ENCODE assay signal across 23 mouse cellular contexts in the genomic region with DNA sequence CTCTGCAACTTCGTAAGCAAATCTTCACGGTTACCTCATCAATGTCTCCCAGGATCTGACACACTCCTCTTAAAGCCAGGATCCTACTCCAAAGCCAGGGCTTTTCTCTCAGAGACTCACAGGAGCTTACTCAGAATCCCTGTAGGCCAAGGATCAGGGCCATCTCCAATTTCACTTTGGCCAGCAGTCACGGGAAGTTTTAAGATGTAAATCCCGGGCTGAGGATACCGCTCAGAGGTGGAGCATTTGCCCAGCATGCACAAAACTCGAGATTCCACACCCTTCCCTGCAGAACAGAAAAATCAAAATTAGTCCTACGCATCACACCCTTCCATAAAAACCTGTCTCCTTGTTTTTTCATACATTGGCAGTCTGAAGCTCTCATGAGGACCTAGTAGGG.
A peak's percentile ranks its signal among the peaks of the same experiment; 100 is the strongest.
DNase-seq lines count a peak whose midpoint lies in the region; TF ChIP-seq lines count a peak whose summit lies in the region.
"Had no signal": no experiment of that assay in that cellular context is flagged by ENCODE, and none has a peak within 500 bp of the region (broad histone marks: within the 10 kb centered on the region; RNA-seq: fewer than 3 reads in every experiment).

No protein-coding gene starts in this region.

- peak overlapping the region; percentile 89 for H3K27ac ChIP-seq in kidney, adult 2 months (ENCODE audit: insufficient read depth, low read depth, low read length)
- no peak overlapping the region for H3K27ac ChIP-seq in hindbrain, embryonic 10.5 days
- H3K27ac ChIP-seq: embryonic facial prominence, embryonic 12.5 days; forebrain, embryonic 12.5 days; forebrain, embryonic 15.5 days; heart, adult 2 months; hindbrain, embryonic 13.5 days; intestine, embryonic 15.5 days had no signal

- no peaks in the 10 kb centered on the region for H3K9me3 ChIP-seq in hindbrain, embryonic 10.5 days
- H3K9me3 ChIP-seq: embryonic facial prominence, embryonic 12.5 days; forebrain, embryonic 12.5 days; forebrain, embryonic 15.5 days; hindbrain, embryonic 13.5 days; intestine, embryonic 15.5 days had no signal

- no peak for TF ChIP-seq CTCF in kidney, adult 2 months (conservative IDR thresholded peaks at IDR 0.05; ENCODE audit: insufficient read depth, insufficient read length, low read depth, low read length)

- H3K36me3 ChIP-seq in kidney, adult 2 months (ENCODE audit: control insufficient read depth, insufficient read depth, low read length) = no peaks in the 10 kb centered on the region
- no peaks in the 10 kb centered on the region for H3K36me3 ChIP-seq in hindbrain, embryonic 10.5 days
- H3K36me3 ChIP-seq: embryonic facial prominence, embryonic 12.5 days; forebrain, embryonic 12.5 days; forebrain, embryonic 15.5 days; hindbrain, embryonic 13.5 days; intestine, embryonic 15.5 days had no signal

- H3K4me1 ChIP-seq in kidney, adult 2 months (ENCODE audit: control insufficient read depth, insufficient read depth, low read length) = peaks cover 2% of the 10 kb centered on the region; the same call in 1 of the 2 replicates
- peaks cover 11% of the 10 kb centered on the region for H3K4me1 ChIP-seq in hindbrain, embryonic 10.5 days (replicated peaks)
- H3K4me1 ChIP-seq: embryonic facial prominence, embryonic 12.5 days; forebrain, embryonic 12.5 days; forebrain, embryonic 15.5 days; intestine, embryonic 15.5 days had no signal

- no peak overlapping the region for H3K4me3 ChIP-seq in kidney, adult 2 months (ENCODE audit: insufficient read depth, low read depth, low read length)
- H3K4me3 ChIP-seq in hindbrain, embryonic 10.5 days = no peak overlapping the region
- H3K4me3 ChIP-seq: embryonic facial prominence, embryonic 12.5 days; erythroblast, embryonic 14.5 days; forebrain, embryonic 12.5 days; forebrain, embryonic 15.5 days; heart, adult 2 months; hindbrain, embryonic 13.5 days; intestine, embryonic 15.5 days had no signal

- no peaks in the 10 kb centered on the region for H3K27me3 ChIP-seq in kidney, adult 2 months (replicated peaks; ENCODE audit: control insufficient read depth, insufficient read depth, low read length)
- H3K27me3 ChIP-seq in hindbrain, embryonic 10.5 days (ENCODE audit: insufficient read depth, poor library complexity, severe bottlenecking) = 0 out of 2 replicates have a peak, but pooled peaks cover 7% of the 10 kb centered on the region
- H3K27me3 ChIP-seq: embryonic facial prominence, embryonic 12.5 days; forebrain, embryonic 12.5 days; forebrain, embryonic 15.5 days; intestine, embryonic 15.5 days; Patski had no signal

- TF ChIP-seq POLR2A in kidney, adult 2 months (IDR thresholded peaks at IDR 0.05; ENCODE audit: low read depth, low read length) = no peak

- 59% methylated on average over 7 of the region's 7 CpGs for WGBS in kidney, adult 2 months
- 43% methylated on average over 7 of the region's 7 CpGs for WGBS in hindbrain, embryonic 10.5 days

- DNase-seq in kidney, adult 2 months = no peak
- DNase-seq in kidney, adult 8-10 months = no peak
- DNase-seq in 3T3-L1 (ENCODE audit: low read depth, low spot score) (peak; percentile 33), NIH3T3 (ENCODE audit: low read depth) (peak; percentile 22), adipocyte (ENCODE audit: low spot score) (peak; percentile 16)
- DNase-seq in urinary bladder, postnatal 14 days (ENCODE audit: low spot score) = no peak
- no peak for DNase-seq in hindbrain, embryonic 10.5 days (ENCODE audit: low spot score)
- DNase-seq: adrenal gland, adult 2 months; adrenal gland, postnatal 14 days; cerebellum, adult 11 months; cerebellum, adult 8-10 months; cerebellum, postnatal 10 days; cerebellum, postnatal 36 days; embryo, embryonic 11 days; gastrocnemius, postnatal 25 days; heart, adult 2 months had no signal

Comparison
In these comparisons a context has a peak if more than half of its experiments do, and no peak if none do; other contexts are left out.
1. DNase-seq: peak in 3T3-L1 (single experiment), NIH3T3 (single experiment) and adipocyte (single experiment); none in kidney, adult 2 months (single experiment), kidney, adult 8-10 months (0 of 2), urinary bladder, postnatal 14 days (single experiment) and hindbrain, embryonic 10.5 days (single experiment).